Mouse (Mus musculus) MEL (cell line): ENCODE data around the gene Frem1. TPM values are rescaled to one million over a fixed set of nuclear protein-coding genes. Genes with fewer than 3 reads are reported as not detected.

ENCODE experiments used
- CHD1 ChIP-seq: IDR thresholded peaks from 2 replicates; pipeline ENCODE4 v1.6.1; 2012; ENCODE audit warnings: low read depth, mild to moderate bottlenecking, inconsistent platforms, low read length, improper control_type of control experiment
- ELF1 ChIP-seq: IDR thresholded peaks from 2 replicates; pipeline ENCODE4 v1.6.1; 2014; ENCODE audit warnings: low read depth, mild to moderate bottlenecking, inconsistent platforms, low read length, improper control_type of control experiment, moderate library complexity
- EP300 ChIP-seq, 2 experiments: IDR thresholded peaks; 2 replicates each; pipeline ENCODE4 v1.6.1; 2011; ENCODE audit warnings: improper control_type of control experiment in 2 of 2, low read length in 2 of 2, low read depth in 1 of 2, mild to moderate bottlenecking in 1 of 2
- GABPA ChIP-seq: IDR thresholded peaks from 2 replicates; pipeline ENCODE4 v1.6.1; 2012; ENCODE audit warnings: low read depth, mild to moderate bottlenecking, inconsistent platforms, low read length, improper control_type of control experiment, moderate library complexity
- HCFC1 ChIP-seq: IDR thresholded peaks from 2 replicates; pipeline ENCODE4 v1.6.1; 2012; ENCODE audit warnings: low read depth, mild to moderate bottlenecking, inconsistent platforms, low read length, improper control_type of control experiment, moderate library complexity
- KAT2A ChIP-seq: conservative IDR thresholded peaks from 2 replicates; pipeline ENCODE4 v1.6.1; 2012; ENCODE audit warnings: low read depth, low read length, improper control_type of control experiment, inconsistent platforms
- MAX ChIP-seq: IDR thresholded peaks from 2 replicates; pipeline ENCODE4 v1.6.1; 2011; ENCODE audit warnings: low read length, improper control_type of control experiment
- MEF2A ChIP-seq: IDR thresholded peaks from 2 replicates; pipeline ENCODE4 v1.6.1; 2014; ENCODE audit warnings: low read depth, mild to moderate bottlenecking, inconsistent platforms, low read length, improper control_type of control experiment; ENCODE audit not compliant: poor library complexity, insufficient replicate concordance, severe bottlenecking; ENCODE audit errors: extremely low read depth
- MYC ChIP-seq: IDR thresholded peaks from 2 replicates; pipeline ENCODE4 v1.6.1; 2011; ENCODE audit warnings: low read depth, mild to moderate bottlenecking, low read length, improper control_type of control experiment, moderate library complexity
- NELFE ChIP-seq: IDR thresholded peaks from 2 replicates; pipeline ENCODE4 v1.6.1; 2011; ENCODE audit warnings: low read depth, low read length, improper control_type of control experiment
- NRF1 ChIP-seq: IDR thresholded peaks from 2 replicates; pipeline ENCODE4 v1.6.1; 2014; ENCODE audit warnings: low read depth, mild to moderate bottlenecking, inconsistent platforms, low read length, improper control_type of control experiment, moderate library complexity; ENCODE audit not compliant: poor library complexity, insufficient read depth, severe bottlenecking
- POLR2AphosphoS2 ChIP-seq: IDR thresholded peaks from 2 replicates; pipeline ENCODE4 v1.6.1; 2011; ENCODE audit warnings: low read length, improper control_type of control experiment
- RCOR1 ChIP-seq: IDR thresholded peaks from 2 replicates; pipeline ENCODE4 v1.6.1; 2012; ENCODE audit warnings: low read depth, mild to moderate bottlenecking, inconsistent platforms, low read length, improper control_type of control experiment
- TBP ChIP-seq: IDR thresholded peaks from 2 replicates; pipeline ENCODE4 v1.8.0; 2011; ENCODE audit warnings: low read depth, low read length, improper control_type of control experiment
- TCF12 ChIP-seq: IDR thresholded peaks from 2 replicates; pipeline ENCODE4 v1.6.1; 2014; ENCODE audit warnings: low read depth, mild to moderate bottlenecking, inconsistent platforms, low read length, improper control_type of control experiment, moderate library complexity
- UBTF ChIP-seq: IDR thresholded peaks from 2 replicates; pipeline ENCODE4 v1.6.1; 2012; ENCODE audit warnings: low read depth, mild to moderate bottlenecking, inconsistent platforms, low read length, improper control_type of control experiment, moderate library complexity, borderline replicate concordance; ENCODE audit not compliant: insufficient read depth
- ZC3H11A ChIP-seq: IDR thresholded peaks from 2 replicates; pipeline ENCODE4 v1.6.1; 2012; ENCODE audit warnings: low read depth, mild to moderate bottlenecking, inconsistent platforms, low read length, improper control_type of control experiment
- ZKSCAN1 ChIP-seq: IDR thresholded peaks from 2 replicates; pipeline ENCODE4 v1.6.1; 2012; ENCODE audit warnings: low read depth, mild to moderate bottlenecking, inconsistent platforms, low read length, improper control_type of control experiment, moderate library complexity
- ZMIZ1 ChIP-seq: IDR thresholded peaks from 2 replicates; pipeline ENCODE4 v1.6.1; 2012; ENCODE audit warnings: low read depth, mild to moderate bottlenecking, inconsistent platforms, low read length, improper control_type of control experiment, moderate library complexity
- ZNF384 ChIP-seq: IDR thresholded peaks from 2 replicates; pipeline ENCODE4 v1.6.1; 2012; ENCODE audit warnings: low read depth, mild to moderate bottlenecking, inconsistent platforms, low read length, improper control_type of control experiment
- polyA plus RNA-seq, 2 experiments: library from polyadenylated mRNA; stranded (reverse) in 1 of 2; unstranded in 1 of 2; fragments of >175 nt in 1 of 2; fragments of >200 nt in 1 of 2; gene quantifications; 2 replicates each; pipeline versions ENCODE4 v1.2.1 to v1.2.4; 2012; ENCODE audit warnings: low replicate concordance in 2 of 2, low read depth in 1 of 2; ENCODE audit not compliant: insufficient read length in 2 of 2, insufficient read depth in 1 of 2, missing spikeins in 1 of 2
- total RNA-seq: library from RNA; depleted of rRNA; stranded (reverse); fragments of 300-350 nt; gene quantifications from 2 replicates; pipeline ENCODE4 v1.2.3, GENCODE M21; 2012

Gene Frem1
- total and polyA plus RNA-seq, 3 experiments: not detected

GRCm38 (mm10) chr4:82859131-82860125 is 192.7 kb downstream of the Frem1 start, which contains the start of gene Zdhhc21 (continued):
- TF ChIP-seq MAX: no peak; the same call in 1 of the 2 replicates
- no peak for TF ChIP-seq RCOR1
- no peak for TF ChIP-seq KAT2A
- 0 out of 2 replicates have a peak, but pooled peaks have one; percentile 21 for TF ChIP-seq TCF12
- 0 out of 2 replicates have a peak, but pooled peaks have one; percentile 24 for TF ChIP-seq TBP
- TF ChIP-seq MEF2A: no peak
- TF ChIP-seq ZKSCAN1: no peak
- peak; percentile 65 for TF ChIP-seq NELFE
- TF ChIP-seq CHD1: no peak
- peak in 1 of 2 experiments; percentile 14; a peak in 1 of 4 replicates for TF ChIP-seq EP300 (IDR thresholded peaks at IDR 0.05; ENCODE audit: low read depth in 1 of 2, low read length in 2 of 2)
- TF ChIP-seq ZMIZ1: no peak
- no peak for TF ChIP-seq ZC3H11A
- TF ChIP-seq ELF1: peak; percentile 80
- peak; percentile 79; the same call in 1 of the 2 replicates for TF ChIP-seq UBTF
- no peak for TF ChIP-seq ZNF384
- 0 out of 2 replicates have a peak, but pooled peaks have one; percentile 36 for TF ChIP-seq MYC
- TF ChIP-seq POLR2AphosphoS2: no peak; the same call in 1 of the 2 replicates
- TF ChIP-seq NRF1: peak; percentile 25; the same call in 1 of the 2 replicates
- peak; percentile 70 for TF ChIP-seq HCFC1
- no peak for TF ChIP-seq GABPA
